Mouse (Mus musculus) midbrain, embryonic 11.5 days (tissue): Measurements from ENCODE around the gene Pomgnt2. TPM values are rescaled to one million over a fixed set of nuclear protein-coding genes. Genes with fewer than 3 reads are reported as not detected.

ENCODE experiments used
- ATAC-seq: fragments of 200-750 bp; cut with Nextera tagmentation; 2 replicates; pipeline ENCODE4 v1.8.0; 2017; ENCODE audit warnings: moderate TSS enrichment, moderate library complexity; ENCODE audit not compliant: low FRiP score
- DNase-seq: peaks from one replicate; pipeline ENCODE4 v3.0.0; 2015; ENCODE audit warnings: low spot score; ENCODE audit errors: missing footprints
- H3K27ac ChIP-seq: fragments of 300-500 bp; sonication (generic); 2 replicates; pipeline ENCODE4 v1.5.1; 2014; ENCODE audit warnings: low read depth, low read length
- H3K27me3 ChIP-seq: fragments of 300-500 bp; sonication (generic); 2 replicates; pipeline ENCODE4 v1.6.1; 2014; ENCODE audit warnings: mild to moderate bottlenecking, low read length, moderate library complexity, mixed read lengths; ENCODE audit not compliant: control insufficient read depth, insufficient read depth
- H3K36me3 ChIP-seq: fragments of 300-500 bp; sonication (generic); 2 replicates; pipeline ENCODE4 v1.6.1; 2014; ENCODE audit warnings: mild to moderate bottlenecking, low read length, moderate library complexity, mixed read lengths; ENCODE audit not compliant: control insufficient read depth, insufficient read depth
- H3K4me1 ChIP-seq: fragments of 300-500 bp; sonication (generic); 2 replicates; pipeline ENCODE4 v1.6.1; 2014; ENCODE audit warnings: low read length; ENCODE audit not compliant: control insufficient read depth, insufficient read depth
- H3K4me2 ChIP-seq: fragments of 300-500 bp; sonication (generic); 2 replicates; pipeline ENCODE4 v1.6.1; 2014; ENCODE audit warnings: mild to moderate bottlenecking, moderate library complexity
- H3K4me3 ChIP-seq: fragments of 300-500 bp; sonication (generic); 2 replicates; pipeline ENCODE4 v1.5.1; 2014; ENCODE audit warnings: low read depth, low read length
- H3K9ac ChIP-seq: fragments of 300-500 bp; sonication (generic); 2 replicates; pipeline ENCODE4 v1.6.1; 2014; ENCODE audit warnings: low read length
- H3K9me3 ChIP-seq: fragments of 300-500 bp; sonication (generic); 2 replicates; pipeline ENCODE4 v1.6.1; 2016; ENCODE audit warnings: low read length; ENCODE audit not compliant: control insufficient read depth
- WGBS: fragments of 180-500 bp; shearing (Covaris S2); extraction: QIAGEN DNeasy Blood & Tissue Kit; methylation state at CpG from one replicate; pipeline ENCODE4 v1.1.7; 2014; 5-methylcytosine and 5-hydroxymethylcytosine counted together
- polyA plus RNA-seq: library from polyadenylated mRNA; unstranded; fragments of >200 nt; fragmentation: Nextera tagmentation; extraction: Ambion mirVana; gene quantifications from 2 replicates; pipeline ENCODE4 v1.2.1, GENCODE M21; 2014

Pomgnt2 gene
- polyA plus RNA-seq, 1 experiment from 2014 or later, result 9.7 TPM

- Histone ChIP-seq H3K4me1 (no peaks in the 10 kb centered on the region), H3K9ac (no peak overlapping the region), H3K27me3 (no peaks in the 10 kb centered on the region), H3K4me3 (no peak overlapping the region), H3K27ac (no peak overlapping the region), H3K9me3 (no peaks in the 10 kb centered on the region), H3K36me3 (no peaks in the 10 kb centered on the region), H3K4me2 (no peak overlapping the region)
- 87% methylated on average over 5 of the region's 5 CpGs for WGBS
- no peak for ATAC-seq
- no peak for DNase-seq
These were observed 28.7 kb downstream of the Pomgnt2 start for GRCm38 (mm10) chr9:121968258-121968657.

DNA sequence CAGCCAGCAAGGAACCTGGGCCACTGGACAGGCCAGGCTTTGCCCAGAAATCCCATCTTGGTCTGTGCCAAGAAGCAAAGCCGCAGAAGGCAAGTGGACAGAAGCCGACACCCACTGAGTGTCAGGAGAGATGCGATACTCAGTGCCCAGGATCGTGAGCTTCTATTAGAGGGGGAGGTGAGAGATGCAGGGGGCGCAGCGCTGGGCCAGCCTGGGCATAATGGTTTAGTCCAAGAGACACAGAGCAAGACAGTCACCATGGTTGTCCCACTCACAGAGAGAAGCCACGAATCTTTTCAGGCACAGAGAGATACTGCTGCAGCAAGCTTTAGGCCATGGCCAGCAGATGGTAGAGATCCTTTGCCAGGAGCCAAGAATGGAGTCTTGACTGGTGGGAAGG lies 32.0 kb downstream of the Pomgnt2 start:
- 89% methylated on average over 7 of the region's 7 CpGs for WGBS
- H3K27ac ChIP-seq, result no peak overlapping the region
- no peaks in the 10 kb centered on the region for H3K36me3 ChIP-seq
- no peaks in the 10 kb centered on the region for H3K9me3 ChIP-seq
- ATAC-seq (no peak), DNase-seq (peak; percentile 23)
- H3K9ac ChIP-seq, result no peak overlapping the region
- no peaks in the 10 kb centered on the region for H3K4me1 ChIP-seq
- H3K4me2 ChIP-seq, result no peak overlapping the region
- H3K27me3 ChIP-seq, result no peaks in the 10 kb centered on the region
- no peak overlapping the region for H3K4me3 ChIP-seq

GRCm38 (mm10) chr9:121959966-121960635 lies 36.8 kb downstream of the Pomgnt2 start:
- Histone ChIP-seq H3K4me2 (no peak overlapping the region), H3K4me1 (no peaks in the 10 kb centered on the region), H3K36me3 (no peaks in the 10 kb centered on the region), H3K9me3 (no peaks in the 10 kb centered on the region), H3K4me3 (no peak overlapping the region), H3K27ac (no peak overlapping the region), H3K9ac (no peak overlapping the region), H3K27me3 (no peaks in the 10 kb centered on the region)
- DNase-seq (peak; percentile 86), ATAC-seq (no peak)
- 54% methylated on average over 7 of the region's 7 CpGs for WGBS

DNA sequence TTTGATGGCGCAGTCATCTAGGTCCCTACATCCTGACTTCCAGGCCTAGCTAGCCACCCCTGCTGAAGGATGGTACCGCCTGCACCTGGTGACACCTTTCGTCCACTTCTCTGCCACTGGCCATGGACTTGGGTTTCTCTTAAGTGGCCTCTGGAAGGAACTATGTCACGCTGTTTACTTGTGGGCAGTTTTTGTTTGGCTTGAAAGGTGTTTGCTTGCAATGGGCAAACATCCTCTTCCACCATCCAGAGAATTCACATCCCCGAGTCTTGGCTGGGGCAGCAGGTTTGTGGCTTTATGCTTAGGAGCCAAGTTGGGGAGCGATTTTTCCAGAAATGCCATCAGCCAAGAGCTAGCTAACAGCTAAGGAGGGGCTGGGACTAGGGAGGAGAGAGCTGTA lies 44.3 kb downstream of the Pomgnt2 start:
- ATAC-seq (no peak), DNase-seq (no peak)
- no peaks in the 10 kb centered on the region for H3K9me3 ChIP-seq
- peaks cover 6% of the 10 kb centered on the region for H3K4me1 ChIP-seq
- H3K9ac ChIP-seq, result no peak overlapping the region
- H3K4me3 ChIP-seq, result no peak overlapping the region
- H3K36me3 ChIP-seq, result no peaks in the 10 kb centered on the region
- WGBS, result 92% methylated on average over 6 of the region's 6 CpGs
- no peak overlapping the region for H3K27ac ChIP-seq
- H3K4me2 ChIP-seq, result no peak overlapping the region
- no peaks in the 10 kb centered on the region for H3K27me3 ChIP-seq

DNA sequence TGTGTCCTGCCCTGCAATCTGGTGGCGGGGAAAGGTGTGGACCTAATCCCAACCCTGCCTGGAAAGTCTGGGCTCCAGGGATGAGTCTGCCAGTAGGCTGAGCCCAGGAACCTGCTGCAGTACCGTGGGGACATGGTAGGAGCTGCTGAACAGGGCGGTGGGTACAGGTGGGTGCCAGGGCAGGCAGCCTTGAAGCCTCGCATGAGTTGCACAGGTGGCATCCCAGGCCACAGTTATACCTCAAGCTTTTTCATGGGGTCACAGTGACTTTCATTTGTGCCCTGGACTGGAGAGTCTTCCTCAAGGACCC lies 45.8 kb downstream of the Pomgnt2 start:
- H3K4me2 ChIP-seq, result no peak overlapping the region; the same call in 1 of the 2 replicates
- no peaks in the 10 kb centered on the region for H3K9me3 ChIP-seq
- H3K4me3 ChIP-seq, result no peak overlapping the region
- 46% methylated on average over 4 of the region's 4 CpGs for WGBS
- no peak overlapping the region for H3K9ac ChIP-seq
- DNase-seq, result no peak
- ATAC-seq, result no peak
- peaks cover 6% of the 10 kb centered on the region for H3K4me1 ChIP-seq
- H3K36me3 ChIP-seq, result no peaks in the 10 kb centered on the region
- H3K27ac ChIP-seq, result no peak overlapping the region
- no peaks in the 10 kb centered on the region for H3K27me3 ChIP-seq

- no peaks in the 10 kb centered on the region for H3K9me3 ChIP-seq
- no peak within 1 kb of the TSS for H3K4me3 ChIP-seq
- no peaks in the 10 kb centered on the region for H3K27me3 ChIP-seq
- H3K9ac ChIP-seq, result no peak within 1 kb of the TSS
- H3K27ac ChIP-seq, result no peak within 1 kb of the TSS
- peaks cover 6% of the 10 kb centered on the region for H3K4me1 ChIP-seq
- no peak for DNase-seq
- WGBS, result 11% methylated on average over 14 of the region's 14 CpGs
- no peak within 1 kb of the TSS; the same call in 1 of the 2 replicates for H3K4me2 ChIP-seq
- no peaks in the 10 kb centered on the region for H3K36me3 ChIP-seq
- peak; percentile 65; the same call in 1 of the 2 replicates for ATAC-seq
These were observed 46.3 kb downstream of the Pomgnt2 start, which contains the start of gene Fam198a for GRCm38 (mm10) chr9:121950418-121951113. TSS of gene Fam198a (plus strand) at chr9:121950988.

DNA sequence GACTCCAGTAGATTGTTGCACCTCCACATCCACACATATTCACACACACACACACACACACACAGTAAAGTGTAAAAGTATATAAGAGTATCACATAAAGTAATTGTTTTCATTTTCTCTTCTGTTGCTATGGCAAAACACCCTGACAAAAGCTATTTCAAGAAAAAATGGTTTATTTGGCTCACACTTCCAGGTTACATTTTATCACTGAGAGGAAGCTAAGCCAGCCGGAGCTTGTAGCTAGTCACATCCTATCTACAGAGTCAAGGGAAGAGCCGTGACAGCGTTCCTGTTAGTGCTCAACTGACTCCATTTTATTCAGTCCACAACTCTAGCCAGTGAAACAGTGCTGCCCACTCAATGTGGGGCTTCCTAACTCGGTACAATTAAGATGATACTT lies 48.5 kb downstream of the Pomgnt2 start:
- H3K9ac ChIP-seq, result no peak overlapping the region
- H3K27ac ChIP-seq, result no peak overlapping the region
- ATAC-seq (no peak), DNase-seq (no peak)
- no peaks in the 10 kb centered on the region for H3K9me3 ChIP-seq
- H3K4me2 ChIP-seq, result no peak overlapping the region
- H3K4me3 ChIP-seq, result no peak overlapping the region
- H3K36me3 ChIP-seq, result no peaks in the 10 kb centered on the region
- 73% methylated on average over 4 of the region's 4 CpGs for WGBS
- no peaks in the 10 kb centered on the region for H3K27me3 ChIP-seq
- peaks cover 6% of the 10 kb centered on the region for H3K4me1 ChIP-seq

DNA sequence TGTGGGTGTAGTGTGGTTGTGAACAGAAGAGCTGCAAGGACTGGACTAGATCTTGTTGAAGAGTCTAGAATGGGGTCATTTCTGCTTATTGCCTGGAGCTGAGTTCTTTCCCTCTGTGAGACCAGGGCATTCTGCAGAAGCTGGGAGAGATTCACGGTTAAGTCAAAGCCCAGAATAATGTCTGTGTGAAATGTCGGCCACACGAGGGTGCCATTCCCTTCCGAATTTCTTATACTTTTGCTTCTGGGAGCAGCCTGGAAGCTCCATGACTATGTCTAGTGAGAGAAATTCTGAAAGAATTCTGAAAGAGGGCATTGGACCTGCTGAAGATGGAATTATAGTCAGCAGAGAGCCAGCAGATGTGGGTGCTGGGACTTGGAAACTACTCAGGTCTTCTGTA lies 49.1 kb downstream of the Pomgnt2 start:
- Histone ChIP-seq H3K27ac (no peak overlapping the region), H3K4me3 (no peak overlapping the region), H3K27me3 (no peaks in the 10 kb centered on the region), H3K36me3 (no peaks in the 10 kb centered on the region), H3K4me1 (peaks cover 6% of the 10 kb centered on the region), H3K9me3 (no peaks in the 10 kb centered on the region), H3K4me2 (no peak overlapping the region), H3K9ac (no peak overlapping the region)
- 9% methylated on average over 4 of the region's 4 CpGs for WGBS
- ATAC-seq (no peak), DNase-seq (peak; percentile 92)

- H3K4me3 ChIP-seq, result no peak overlapping the region
- H3K4me1 ChIP-seq, result no peaks in the 10 kb centered on the region
- H3K9ac ChIP-seq, result no peak overlapping the region
- H3K9me3 ChIP-seq, result no peaks in the 10 kb centered on the region
- H3K36me3 ChIP-seq, result no peaks in the 10 kb centered on the region
- no peak overlapping the region for H3K27ac ChIP-seq
- DNase-seq (no peak), ATAC-seq (no peak)
- H3K27me3 ChIP-seq, result no peaks in the 10 kb centered on the region
- no peak overlapping the region for H3K4me2 ChIP-seq
- 85% methylated on average over 3 of the region's 3 CpGs for WGBS
These were observed 53.3 kb downstream of the Pomgnt2 start for GRCm38 (mm10) chr9:121943628-121944027.
